Mouse (Mus musculus): ENCODE measurements around the gene Adamtsl5. TPM values are rescaled to one million over a fixed set of nuclear protein-coding genes. Genes with fewer than 3 reads are reported as not detected.

Adamtsl5 gene
- polyA plus RNA-seq, 1 experiment from 2014 or later, result 12.2 TPM

- Histone ChIP-seq H3K27me3 (ENCODE audit: control insufficient read depth, insufficient read depth, low read length) (no peaks in the 10 kb centered on the region), H3K36me3 (ENCODE audit: control insufficient read depth, insufficient read depth, low read length) (peaks cover 24% of the 10 kb centered on the region), H3K9me3 (ENCODE audit: control insufficient read depth, low read length) (no peaks in the 10 kb centered on the region), H3K4me3 (ENCODE audit: low read depth, low read length) (no peak overlapping the region), H3K27ac (replicated peaks) (no peak overlapping the region), H3K9ac (ENCODE audit: low read length) (no peak overlapping the region), H3K4me2 (replicated peaks; ENCODE audit: low read depth) (no peak overlapping the region), H3K4me1 (replicated peaks; ENCODE audit: control insufficient read depth, insufficient read depth) (0 out of 2 replicates have a peak, but pooled peaks cover 1% of the 10 kb centered on the region)
- ATAC-seq (ENCODE audit: low FRiP score, low TSS enrichment) (no peak), DNase-seq (ENCODE audit: low spot score) (no peak)
- TF ChIP-seq EP300 (optimal IDR thresholded peaks at IDR 0.05) (no peak), CTCF (IDR thresholded peaks at IDR 0.05; ENCODE audit: low read depth) (no peak)
- 49% methylated on average over 9 of the region's 9 CpGs for WGBS
These were observed 42.5 kb upstream of the Adamtsl5 start for GRCm38 (mm10) chr10:80390697-80391096.

GRCm38 (mm10) chr10:80389185-80389708, 41.0 kb upstream of the Adamtsl5 start:
- ATAC-seq (ENCODE audit: low FRiP score, low TSS enrichment), result no peak
- 46% methylated on average over 4 of the region's 4 CpGs for WGBS
- peaks cover 15% of the 10 kb centered on the region for H3K36me3 ChIP-seq (ENCODE audit: control insufficient read depth, insufficient read depth, low read length)

GRCm38 (mm10) chr10:80388731-80389130, 40.5 kb upstream of the Adamtsl5 start:
- Histone ChIP-seq H3K9ac (ENCODE audit: low read length) (no peak overlapping the region), H3K36me3 (ENCODE audit: control insufficient read depth, insufficient read depth, low read length) (peaks cover 11% of the 10 kb centered on the region), H3K9me3 (ENCODE audit: control insufficient read depth, low read length) (no peaks in the 10 kb centered on the region), H3K27ac (replicated peaks) (no peak overlapping the region), H3K4me1 (replicated peaks; ENCODE audit: control insufficient read depth, insufficient read depth) (peaks cover 12% of the 10 kb centered on the region; the same call in 1 of the 2 replicates), H3K27me3 (ENCODE audit: control insufficient read depth, insufficient read depth, low read length) (no peaks in the 10 kb centered on the region), H3K4me2 (replicated peaks; ENCODE audit: low read depth) (no peak overlapping the region), H3K4me3 (ENCODE audit: low read depth, low read length) (no peak overlapping the region)
- ATAC-seq (ENCODE audit: low FRiP score, low TSS enrichment), result no peak
- WGBS, result 29% methylated on average over 2 of the region's 2 CpGs
- no peak for DNase-seq (ENCODE audit: low spot score)
- TF ChIP-seq EP300 (optimal IDR thresholded peaks at IDR 0.05) (no peak), CTCF (IDR thresholded peaks at IDR 0.05; ENCODE audit: low read depth) (no peak)

More at GRCm38 (mm10) chr10:80389185-80389708, 41.0 kb upstream of the Adamtsl5 start:
- Histone ChIP-seq H3K4me1 (replicated peaks; ENCODE audit: control insufficient read depth, insufficient read depth) (peaks cover 10% of the 10 kb centered on the region; the same call in 1 of the 2 replicates), H3K9ac (ENCODE audit: low read length) (no peak overlapping the region), H3K27me3 (ENCODE audit: control insufficient read depth, insufficient read depth, low read length) (no peaks in the 10 kb centered on the region), H3K4me2 (replicated peaks; ENCODE audit: low read depth) (no peak overlapping the region), H3K27ac (replicated peaks) (no peak overlapping the region), H3K4me3 (ENCODE audit: low read depth, low read length) (no peak overlapping the region), H3K9me3 (ENCODE audit: control insufficient read depth, low read length) (no peaks in the 10 kb centered on the region)
- DNase-seq (ENCODE audit: low spot score), result no peak
- no peak for TF ChIP-seq CTCF (IDR thresholded peaks at IDR 0.05; ENCODE audit: low read depth)
- no peak for TF ChIP-seq EP300 (optimal IDR thresholded peaks at IDR 0.05)

GRCm38 (mm10) chr10:80387522-80387959, 39.3 kb upstream of the Adamtsl5 start, which contains the start of gene Mex3d:
Mex3d (minus strand) TSS chr10:80387659.
- peak within 1 kb of the TSS; percentile 83 for H3K27ac ChIP-seq (replicated peaks)
- peaks cover 12% of the 10 kb centered on the region; the same call in 1 of the 2 replicates for H3K4me1 ChIP-seq (replicated peaks; ENCODE audit: control insufficient read depth, insufficient read depth)
- H3K4me2 ChIP-seq (replicated peaks; ENCODE audit: low read depth), result peak within 1 kb of the TSS; percentile 96
- no peaks in the 10 kb centered on the region for H3K9me3 ChIP-seq (ENCODE audit: control insufficient read depth, low read length)
- no CpG with 5 or more reads among the region's 61 CpGs for whole genome bisulfite sequencing
- DNase-seq (ENCODE audit: low spot score) (peak; percentile 92), ATAC-seq (ENCODE audit: low FRiP score, low TSS enrichment) (peak; percentile 40; the same call in 1 of the 2 replicates)
- no peaks in the 10 kb centered on the region for H3K27me3 ChIP-seq (ENCODE audit: control insufficient read depth, insufficient read depth, low read length)
- H3K36me3 ChIP-seq (ENCODE audit: control insufficient read depth, insufficient read depth, low read length), result peaks cover 3% of the 10 kb centered on the region
- peak within 1 kb of the TSS; percentile 73 for H3K4me3 ChIP-seq (ENCODE audit: low read depth, low read length)
- H3K9ac ChIP-seq (ENCODE audit: low read length), result peak within 1 kb of the TSS; percentile 92
- TF ChIP-seq EP300 (optimal IDR thresholded peaks at IDR 0.05), result no peak
- TF ChIP-seq CTCF (IDR thresholded peaks at IDR 0.05; ENCODE audit: low read depth), result no peak

GRCm38 (mm10) chr10:80386735-80387471, 38.7 kb upstream of the Adamtsl5 start:
- peak; percentile 50 for DNase-seq (ENCODE audit: low spot score)
- ATAC-seq (ENCODE audit: low FRiP score, low TSS enrichment), result peak; percentile 7; the same call in 1 of the 2 replicates
- TF ChIP-seq EP300 (optimal IDR thresholded peaks at IDR 0.05), result no peak
- TF ChIP-seq CTCF (IDR thresholded peaks at IDR 0.05; ENCODE audit: low read depth), result no peak
- Histone ChIP-seq H3K4me3 (ENCODE audit: low read depth, low read length) (peak overlapping the region; percentile 73), H3K9me3 (ENCODE audit: control insufficient read depth, low read length) (no peaks in the 10 kb centered on the region), H3K4me1 (replicated peaks; ENCODE audit: control insufficient read depth, insufficient read depth) (peaks cover 12% of the 10 kb centered on the region; the same call in 1 of the 2 replicates), H3K27me3 (ENCODE audit: control insufficient read depth, insufficient read depth, low read length) (no peaks in the 10 kb centered on the region), H3K4me2 (replicated peaks; ENCODE audit: low read depth) (peak overlapping the region; percentile 83), H3K27ac (replicated peaks) (peak overlapping the region; percentile 83), H3K36me3 (ENCODE audit: control insufficient read depth, insufficient read depth, low read length) (peaks cover 5% of the 10 kb centered on the region), H3K9ac (ENCODE audit: low read length) (peak overlapping the region; percentile 92)
- under 1% methylated on average over 44 of the region's 94 CpGs for WGBS
